Mouse (Mus musculus): ENCODE results near the gene Jarid2.
A peak's percentile ranks its signal among the peaks of the same experiment; 100 is the strongest.

Gene Jarid2

DNA sequence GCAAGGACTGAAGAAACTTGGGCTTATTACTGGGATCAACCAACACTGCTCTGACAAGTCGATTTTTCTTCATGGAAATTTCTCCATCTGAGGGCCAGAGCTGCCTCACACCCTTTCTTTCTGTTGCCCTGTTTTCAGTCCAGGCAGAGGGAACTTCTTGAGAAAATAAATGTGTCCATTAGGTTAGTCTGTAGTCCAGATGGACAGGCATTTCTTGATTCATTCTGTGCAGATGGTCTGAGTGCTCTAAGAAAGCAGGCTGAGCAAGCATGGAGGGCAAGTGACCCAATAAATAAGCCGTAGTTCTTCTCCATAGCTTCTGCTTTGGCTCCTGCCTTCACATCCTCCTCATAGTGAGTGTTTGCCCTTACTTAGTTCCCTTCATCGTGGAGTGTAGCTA is 46.1 kb downstream of the Jarid2 start:
- no peak for DNase-seq (ENCODE audit: low spot score in 2 of 2)

DNA sequence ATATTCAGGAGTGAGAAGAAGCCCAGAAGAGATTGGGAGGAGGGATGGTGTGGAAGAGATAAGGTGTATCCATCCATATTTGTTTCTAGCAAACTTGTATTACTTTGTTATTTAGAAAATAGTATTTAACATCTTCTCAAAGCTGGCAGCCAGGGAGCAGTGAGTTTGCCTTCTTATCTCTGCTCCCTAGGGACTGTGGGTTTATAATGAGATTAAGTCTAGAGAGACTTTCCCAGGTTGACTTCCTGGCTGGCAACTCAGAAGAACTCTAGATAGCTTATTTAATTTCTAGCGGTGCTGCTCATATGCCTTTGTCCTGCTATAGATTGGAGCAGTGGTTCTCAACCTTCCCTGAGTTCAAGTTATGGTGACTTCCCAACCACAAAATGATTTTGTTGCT is 51.2 kb downstream of the Jarid2 start:
- DNase-seq (ENCODE audit: low spot score in 2 of 2) = no peak

DNA sequence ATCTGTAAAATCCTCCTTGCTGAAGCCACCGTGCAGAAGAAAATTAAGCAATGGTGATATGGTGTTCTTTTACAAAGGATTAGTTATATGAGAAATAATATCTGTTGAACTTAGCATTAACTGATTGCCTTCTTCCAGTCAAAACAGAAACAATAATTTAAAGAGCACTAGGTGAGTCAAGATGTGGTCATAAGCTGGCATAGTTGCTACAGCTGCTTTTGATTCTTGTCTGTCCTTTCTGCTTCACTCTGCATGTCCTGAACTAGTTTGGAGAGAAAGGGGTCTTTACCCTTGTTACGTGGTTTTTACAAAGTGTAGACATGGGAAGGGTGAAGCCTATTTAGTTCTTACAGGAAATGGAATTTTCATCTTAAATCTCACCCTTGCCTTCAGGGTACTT is 51.9 kb downstream of the Jarid2 start:
- no peak for DNase-seq (ENCODE audit: low spot score in 2 of 2)

DNA sequence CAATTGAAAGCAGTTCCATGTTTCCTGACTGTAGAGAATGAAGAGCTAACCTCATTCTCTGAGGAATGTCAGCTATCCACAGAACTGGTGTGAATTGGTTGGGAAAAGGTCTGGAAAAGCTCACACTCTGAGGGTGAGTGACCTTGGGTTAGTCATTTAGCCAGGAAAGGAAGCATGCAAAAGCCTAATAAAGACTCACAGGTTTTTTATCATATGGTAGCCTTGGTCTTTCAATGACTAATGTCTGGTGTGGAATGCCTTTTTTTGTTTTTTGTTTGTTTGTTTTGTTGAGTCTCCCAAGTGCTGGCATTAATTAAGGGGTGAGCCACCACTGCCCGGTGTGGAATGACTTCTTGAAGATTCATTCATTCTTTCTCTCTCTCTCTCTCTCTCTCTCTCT is 55.3 kb downstream of the Jarid2 start:
- no peak for DNase-seq (ENCODE audit: low spot score in 2 of 2)

DNA sequence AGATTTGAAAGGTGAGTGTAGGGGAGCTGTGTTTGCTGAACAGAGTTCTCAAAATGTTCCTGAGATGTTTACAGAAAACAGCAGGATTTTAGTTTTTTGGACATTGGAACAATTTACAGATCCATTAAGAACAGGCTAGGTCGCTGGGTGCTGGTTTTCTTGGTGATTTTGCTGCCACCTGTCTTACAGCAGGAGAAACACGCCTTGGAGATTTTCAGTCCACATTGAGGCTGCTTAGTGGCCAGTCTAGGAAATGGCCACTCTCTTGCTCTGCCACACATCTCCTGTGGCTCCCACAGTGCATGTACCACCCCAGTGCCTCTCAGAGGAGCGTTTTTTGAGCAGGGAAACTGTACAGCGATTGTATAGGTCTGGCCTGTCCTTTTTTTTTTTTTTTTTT is 57.0 kb downstream of the Jarid2 start:
- peak in 1 of 2 experiments; percentile 4 for DNase-seq (ENCODE audit: low spot score in 2 of 2)

DNA sequence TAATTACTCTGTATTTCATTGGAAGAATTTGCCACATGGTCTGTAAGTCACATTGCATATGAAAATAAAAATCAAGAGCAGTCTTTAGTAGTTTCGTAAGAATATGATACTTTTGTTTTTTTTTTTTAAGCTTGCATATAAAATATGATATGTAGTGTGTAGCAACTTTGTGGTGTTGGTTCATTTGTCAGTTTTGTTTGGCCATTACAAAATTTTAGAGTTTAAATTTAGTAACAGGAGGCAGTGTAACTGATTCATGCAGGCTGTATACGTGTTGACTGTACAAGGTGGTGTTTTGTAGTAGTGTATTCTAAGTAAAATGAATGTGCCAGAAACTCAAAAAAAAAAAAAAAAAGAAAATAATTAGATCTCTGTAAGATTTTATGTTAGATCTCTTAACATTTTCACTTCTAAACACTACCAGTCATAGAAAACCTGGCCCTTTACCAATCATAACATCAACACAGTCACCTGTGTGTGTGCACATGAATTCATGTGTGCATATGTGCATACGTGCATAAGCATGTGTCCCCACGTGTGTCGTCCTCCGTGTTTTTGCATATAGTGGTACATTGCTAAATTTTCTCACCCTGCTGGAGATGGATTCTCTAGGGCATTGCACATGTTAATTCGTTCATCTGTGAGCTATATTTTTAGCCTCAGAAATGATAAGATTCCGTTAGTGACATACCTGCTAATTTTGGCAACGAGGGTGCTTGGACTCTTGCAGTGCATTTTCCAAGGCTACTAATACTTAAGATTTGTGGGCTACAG is 59.3 kb downstream of the Jarid2 start:
- DNase-seq (ENCODE audit: low spot score in 2 of 2) = no peak

DNA sequence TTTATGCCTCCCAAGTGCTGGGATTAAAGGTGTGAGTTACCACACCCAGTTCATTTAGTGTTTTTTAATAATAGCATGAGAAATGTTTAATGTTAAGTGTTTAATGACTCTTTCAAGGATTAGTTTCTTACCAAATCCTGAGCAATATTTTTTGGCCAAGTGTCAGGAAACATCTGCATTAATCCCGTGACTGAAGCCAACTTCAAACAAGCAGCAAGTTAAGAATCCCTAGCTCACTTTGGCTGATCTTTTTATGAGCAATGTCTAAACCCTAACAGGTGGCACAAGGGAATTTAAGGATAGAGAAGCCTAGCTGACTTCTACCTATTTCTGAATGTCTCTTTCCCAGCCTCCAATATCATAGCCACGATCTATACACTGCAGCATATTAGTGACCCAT is 60.7 kb downstream of the Jarid2 start:
- no peak for DNase-seq (ENCODE audit: low spot score in 2 of 2)

DNA sequence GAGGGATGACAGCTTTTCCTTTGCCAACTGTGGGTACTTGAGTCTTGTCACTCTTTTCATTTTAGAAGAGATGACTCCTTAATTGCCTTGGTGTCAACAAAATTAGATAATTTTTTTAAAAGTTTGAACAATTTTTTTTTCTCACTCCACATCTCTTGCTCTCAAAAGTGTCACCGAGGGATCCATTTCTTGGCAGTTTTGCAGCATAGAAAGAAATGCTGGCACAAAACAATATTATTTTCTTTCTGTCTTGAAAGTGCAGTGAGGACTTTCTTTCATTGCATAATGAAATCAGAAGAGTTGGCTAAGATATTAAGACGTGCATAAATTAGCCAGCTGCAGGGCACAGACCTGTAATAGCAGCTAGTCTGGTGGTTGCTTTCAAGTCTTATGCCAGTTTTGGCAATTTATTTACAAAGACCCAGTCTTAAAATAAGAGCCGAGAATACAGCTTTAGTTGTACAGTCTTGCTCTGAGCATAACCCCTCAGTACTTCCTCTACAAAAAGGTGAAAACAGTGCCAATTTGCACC is 63.2 kb downstream of the Jarid2 start:
- no peak for DNase-seq (ENCODE audit: low spot score in 2 of 2)

DNA sequence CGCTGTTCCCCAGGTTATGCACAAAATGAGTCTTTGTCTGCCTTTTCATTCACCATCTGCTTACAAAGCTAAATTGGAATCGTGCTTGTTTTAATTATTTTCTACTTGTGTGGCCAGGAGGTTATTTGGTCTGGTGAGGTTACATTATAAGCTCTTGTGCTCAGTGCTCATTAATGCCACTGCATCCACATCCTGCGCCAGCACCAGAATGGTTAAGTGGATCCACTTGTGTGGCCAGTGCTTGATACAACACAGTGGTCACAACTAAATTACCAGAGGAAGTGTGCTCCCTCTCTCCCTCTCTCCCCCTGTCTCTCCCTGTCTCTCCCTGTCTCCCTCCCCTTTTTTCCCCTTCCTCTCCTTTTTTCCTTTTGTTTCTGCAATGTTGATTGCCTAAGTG is 66.6 kb downstream of the Jarid2 start:
- DNase-seq (ENCODE audit: low spot score in 2 of 2) = no peak

DNA sequence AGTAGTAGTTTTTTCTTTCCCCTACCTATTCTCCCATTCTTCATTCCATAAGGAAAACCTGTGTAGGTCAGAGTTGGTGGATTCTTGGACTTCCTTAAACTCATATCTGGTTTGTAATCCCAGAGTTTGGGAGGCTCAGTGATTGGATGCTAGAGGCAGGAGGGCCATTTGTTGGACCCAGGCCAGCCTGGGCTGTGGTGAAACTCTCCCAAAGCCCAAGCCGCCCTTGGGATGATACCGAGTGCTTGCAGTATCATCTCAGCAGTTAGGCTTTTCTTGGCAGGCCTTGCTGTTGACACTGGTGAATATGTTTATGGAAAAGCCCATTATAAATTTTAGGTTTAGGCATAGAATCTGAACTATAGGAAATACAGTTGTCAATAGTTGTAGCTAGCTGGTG is 67.5 kb downstream of the Jarid2 start:
- DNase-seq (ENCODE audit: low spot score in 2 of 2) = no peak

DNA sequence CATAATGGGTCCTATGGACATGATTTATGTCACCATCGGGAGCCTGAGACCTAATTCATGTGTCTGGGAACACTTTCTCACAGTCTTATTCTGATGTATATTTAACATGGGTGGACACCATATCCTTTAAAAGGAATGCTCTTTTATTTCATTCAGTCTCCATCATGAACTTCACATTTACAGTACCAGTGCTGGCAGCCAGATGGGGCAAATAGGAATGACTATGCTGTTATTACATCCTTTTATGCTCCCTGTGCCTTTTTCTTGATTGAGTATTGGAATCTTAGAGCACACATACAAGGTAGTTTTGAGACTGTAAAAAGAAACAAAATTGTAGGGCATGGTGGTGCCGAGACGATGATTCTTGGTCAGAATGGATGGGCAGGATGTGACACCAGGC is 69.0 kb downstream of the Jarid2 start:
- no peak for DNase-seq (ENCODE audit: low spot score in 2 of 2)

DNA sequence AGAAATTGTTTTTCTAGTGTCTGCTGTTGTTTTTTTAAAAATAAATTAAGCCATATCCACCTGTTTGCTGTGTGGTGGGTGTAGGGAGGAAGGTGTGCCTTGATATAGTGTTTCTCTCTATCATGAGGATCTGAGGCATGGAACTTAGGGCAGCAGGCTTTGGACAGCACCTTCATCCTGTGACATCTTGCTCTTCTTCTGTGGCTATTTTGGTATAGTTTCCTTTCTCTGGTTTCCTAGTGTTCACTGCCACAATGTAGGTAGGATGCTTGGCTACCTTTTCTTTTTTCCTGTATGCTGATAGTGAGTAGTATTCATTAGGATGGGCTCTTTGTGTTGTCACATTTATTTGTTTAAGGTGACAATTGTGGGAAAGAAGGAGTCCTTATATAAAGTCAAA is 69.9 kb downstream of the Jarid2 start:
- no peak for DNase-seq (ENCODE audit: low spot score in 2 of 2)

DNA sequence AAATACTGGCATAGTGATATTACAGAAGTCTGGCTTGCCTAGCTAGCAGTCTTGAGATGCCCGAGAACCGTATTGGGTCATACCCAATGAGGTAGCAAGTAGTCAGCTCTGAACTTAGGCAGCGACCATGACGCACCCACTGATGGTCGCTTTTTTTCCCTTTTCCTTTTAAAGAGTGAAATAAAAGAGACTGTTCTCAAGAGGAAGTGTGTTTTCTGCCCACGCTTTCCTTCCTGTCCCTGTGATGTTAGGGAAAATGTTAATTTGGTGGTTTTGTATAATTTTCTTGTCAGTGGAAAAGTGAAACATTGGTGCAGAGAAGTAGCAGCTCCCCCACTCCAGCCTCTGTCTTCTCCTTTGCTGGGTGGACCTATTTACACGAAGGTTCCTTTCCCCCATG is 70.8 kb downstream of the Jarid2 start:
- no peak for DNase-seq (ENCODE audit: low spot score in 2 of 2)

DNA sequence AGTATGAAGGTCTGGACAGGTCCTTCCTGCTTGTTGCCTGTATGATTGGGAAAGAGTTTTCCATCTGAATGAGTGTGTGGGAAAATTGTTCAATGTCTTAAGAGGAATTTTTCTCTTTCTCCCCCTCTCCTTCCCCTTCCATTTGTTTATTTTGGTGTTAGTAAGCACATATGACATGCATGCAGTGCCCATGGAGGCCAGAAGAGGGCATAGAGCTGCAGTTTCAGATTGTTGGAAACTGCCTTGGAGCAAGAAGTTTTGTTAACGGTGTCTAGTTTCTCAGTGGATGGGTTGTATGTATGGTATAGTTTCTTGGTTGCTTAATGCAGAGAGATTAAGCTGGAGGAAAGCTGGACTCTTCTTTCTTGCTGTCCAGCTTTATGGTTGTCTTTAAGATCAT is 75.6 kb downstream of the Jarid2 start:
- peak in 1 of 2 experiments; percentile 26 for DNase-seq (ENCODE audit: low spot score in 2 of 2)

DNA sequence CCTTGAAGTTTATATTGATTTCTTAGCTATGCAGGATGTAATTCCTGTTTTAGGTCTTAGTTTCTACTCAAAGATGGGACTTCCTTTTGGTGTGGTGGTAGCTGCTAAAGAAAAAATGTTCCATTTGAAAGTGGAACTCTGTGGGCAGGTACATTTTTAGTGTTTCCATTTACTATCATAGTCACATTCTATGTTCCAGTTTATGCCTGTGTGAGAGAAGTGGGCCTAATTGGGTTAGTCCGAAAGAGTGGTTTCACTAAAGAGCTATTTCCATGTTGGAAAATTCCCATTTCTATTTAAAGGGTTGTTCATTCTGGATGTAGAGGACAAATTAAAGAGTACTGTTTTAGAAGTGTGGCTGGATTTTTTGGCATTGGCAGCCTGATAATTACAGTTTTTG is 79.0 kb downstream of the Jarid2 start:
- no peak for DNase-seq (ENCODE audit: low spot score in 2 of 2)

DNA sequence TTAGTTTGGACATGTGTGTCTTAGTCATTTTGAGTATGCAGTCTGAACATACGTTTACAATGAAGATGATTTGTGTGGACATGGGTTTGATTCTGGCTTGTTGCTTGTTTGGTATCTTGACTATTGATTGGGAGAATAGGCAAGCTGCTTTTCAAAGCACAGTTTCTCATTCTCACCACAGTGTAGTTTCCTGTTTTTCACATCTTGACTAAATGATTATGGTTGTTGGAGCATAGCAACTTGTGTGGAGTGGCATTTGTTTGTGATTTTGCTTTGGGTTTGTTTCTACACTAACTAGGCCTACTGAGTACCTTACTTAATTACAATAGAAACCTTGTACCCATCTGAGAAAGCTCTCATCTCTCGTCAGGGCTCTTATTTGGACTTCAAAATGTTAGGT is 81.7 kb downstream of the Jarid2 start:
- DNase-seq (ENCODE audit: low spot score in 2 of 2) = no peak

DNA sequence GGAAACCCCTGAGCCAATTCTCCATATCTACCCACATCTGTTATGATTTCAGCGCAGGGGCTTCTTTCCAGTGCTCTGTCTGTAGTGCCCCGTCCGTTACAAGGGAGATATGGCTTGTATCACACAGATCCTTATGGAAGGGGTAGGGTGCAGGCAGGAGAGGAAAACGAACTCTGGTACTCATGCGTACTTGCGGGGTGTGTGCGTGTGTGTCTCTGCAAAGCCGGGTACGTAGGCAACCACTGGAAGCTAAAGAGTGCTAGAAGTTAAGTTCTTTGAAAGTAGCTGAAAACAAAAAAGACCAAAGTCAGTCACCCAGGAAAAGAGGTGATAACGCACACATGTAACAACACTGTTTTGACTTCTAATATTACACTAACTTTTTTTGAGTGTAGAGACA is 82.3 kb downstream of the Jarid2 start:
- DNase-seq (ENCODE audit: low spot score in 2 of 2) = no peak

DNA sequence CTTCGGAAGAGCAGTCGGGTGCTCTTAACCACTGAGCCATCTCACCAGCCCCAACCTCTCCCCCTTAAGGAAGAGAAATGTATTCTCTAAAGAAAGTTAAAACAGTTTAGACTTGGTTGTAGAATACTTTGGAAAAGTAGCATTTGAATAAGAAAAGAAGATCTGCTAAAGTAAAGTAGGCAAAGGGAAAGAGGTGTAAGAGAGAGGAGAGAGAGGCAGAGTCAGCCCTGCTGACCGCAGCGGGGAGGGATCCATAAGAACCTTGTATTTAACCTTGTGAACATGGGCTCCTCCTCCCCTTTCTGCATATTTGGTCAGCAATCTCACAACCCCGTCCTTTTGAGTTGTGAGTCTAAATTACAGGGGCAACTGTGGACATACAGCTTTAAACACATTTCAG is 83.1 kb downstream of the Jarid2 start:
- no peak for DNase-seq (ENCODE audit: low spot score in 2 of 2)

DNA sequence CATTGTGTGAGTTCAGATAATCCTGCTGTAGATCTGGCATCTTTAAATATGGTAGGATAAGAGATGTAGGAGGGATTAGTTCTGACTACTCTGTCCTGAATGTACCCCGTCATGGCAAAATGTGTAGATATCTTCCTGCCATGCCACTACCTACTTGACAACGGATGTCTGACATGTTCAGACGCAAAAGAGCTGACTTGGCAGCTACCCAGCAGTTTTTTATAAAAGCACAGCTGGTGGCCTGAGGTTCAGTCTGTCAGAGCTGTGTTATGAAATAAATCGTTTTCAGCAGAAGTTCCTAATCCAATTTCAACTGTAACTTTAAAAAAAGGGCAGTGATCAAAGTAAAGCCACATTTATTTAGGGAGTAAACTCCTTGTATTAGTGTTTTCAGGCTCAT is 90.1 kb downstream of the Jarid2 start:
- DNase-seq (ENCODE audit: low spot score in 2 of 2) = no peak

DNA sequence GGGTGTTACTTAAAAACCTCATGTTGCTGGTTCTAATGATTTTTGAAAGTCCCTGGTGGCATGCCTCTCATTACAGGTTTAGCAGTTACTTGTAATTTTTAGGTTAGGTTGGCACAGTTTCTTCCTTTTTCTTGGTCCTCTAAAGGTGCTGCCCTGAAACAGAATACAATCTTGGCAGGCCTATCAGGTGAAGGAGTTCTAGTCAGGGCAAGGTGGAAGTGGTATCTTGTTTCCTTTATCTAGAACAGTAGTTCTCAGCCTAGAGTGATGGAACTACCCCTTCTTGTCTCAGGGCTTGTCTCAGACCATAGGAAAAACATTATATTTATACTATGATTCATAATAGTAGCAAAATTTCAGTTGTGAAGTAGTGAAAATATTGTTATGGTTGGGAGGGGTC is 93.3 kb downstream of the Jarid2 start:
- DNase-seq (ENCODE audit: low spot score in 2 of 2) = no peak

DNA sequence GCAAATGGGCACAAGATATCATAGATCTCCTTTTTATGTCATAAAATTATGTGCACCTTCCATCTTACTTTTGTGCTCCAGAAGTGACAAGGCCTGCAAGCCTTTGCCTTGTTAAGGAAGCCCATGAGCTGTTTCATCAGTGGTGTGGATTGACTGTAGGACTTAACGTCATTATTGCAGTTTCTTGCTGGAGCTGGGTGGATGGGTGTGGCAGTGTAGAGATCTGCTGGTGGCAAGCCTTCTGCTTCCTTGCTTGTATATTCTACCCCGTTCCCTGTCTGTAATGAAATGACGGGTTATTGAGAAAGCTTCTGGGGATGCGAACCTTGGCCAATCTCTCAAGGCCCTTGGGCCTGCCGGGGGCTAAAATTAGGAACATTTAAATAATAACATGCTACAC is 99.6 kb downstream of the Jarid2 start:
- no peak for DNase-seq (ENCODE audit: low spot score in 2 of 2)

DNA sequence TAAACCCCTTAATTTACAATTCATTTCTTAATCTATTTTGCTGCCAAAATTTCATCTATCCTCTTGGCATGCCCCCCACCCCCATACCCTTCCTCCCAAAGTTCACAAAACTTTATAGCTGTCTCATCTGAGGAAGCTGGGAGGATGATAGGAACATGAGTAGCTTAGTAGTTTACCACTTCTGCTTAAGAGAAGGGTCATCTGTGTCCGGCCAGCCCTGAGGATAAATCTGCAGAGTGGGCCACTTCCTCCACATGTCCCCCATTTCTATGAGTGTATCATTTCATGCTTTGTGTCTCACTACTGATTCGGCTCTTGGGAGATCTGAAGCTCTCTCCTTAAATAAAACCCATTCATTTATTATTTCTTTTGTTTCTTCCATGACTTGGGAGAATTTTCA is 102.8 kb downstream of the Jarid2 start:
- DNase-seq (ENCODE audit: low spot score in 2 of 2) = no peak

DNA sequence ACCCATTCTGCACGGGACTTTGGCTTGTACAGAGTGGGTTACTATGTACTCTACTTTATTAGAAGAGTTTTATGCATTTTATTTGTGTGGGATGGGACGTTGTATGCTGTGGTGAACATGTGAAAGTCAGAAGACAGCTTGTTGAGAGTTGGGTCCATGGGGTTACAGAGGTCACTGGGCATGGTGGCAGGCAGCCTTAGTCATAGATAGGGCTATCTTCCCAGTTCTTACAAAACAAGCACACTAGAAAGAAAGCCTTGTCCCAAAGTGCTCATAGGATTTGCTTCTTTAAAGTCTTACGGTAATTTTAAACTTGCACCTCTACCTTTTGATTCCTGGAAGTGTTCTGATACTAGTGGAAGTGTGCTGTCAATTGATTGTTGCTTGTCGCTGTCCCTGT is 103.6 kb downstream of the Jarid2 start:
- DNase-seq (ENCODE audit: low spot score in 2 of 2) = no peak

DNA sequence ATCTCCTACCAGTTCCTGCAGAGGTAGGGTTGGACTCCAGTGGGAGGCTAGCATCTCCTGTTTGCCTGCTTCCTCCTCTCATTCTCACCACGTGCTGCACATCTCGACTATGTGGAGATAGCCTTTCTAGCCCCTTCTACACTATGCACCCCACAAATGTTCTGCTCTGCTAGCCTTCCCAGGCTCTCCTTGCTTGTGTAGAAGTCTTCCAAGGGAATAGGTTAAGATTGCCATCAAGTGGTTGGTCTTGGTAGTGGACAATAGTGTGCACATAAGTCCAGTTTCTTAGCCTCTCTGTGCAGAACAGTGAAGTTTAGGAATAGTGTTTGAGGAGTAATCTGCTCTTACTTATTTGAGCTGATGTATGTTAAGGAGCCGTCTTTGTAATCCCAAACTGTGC is 104.1 kb downstream of the Jarid2 start:
- DNase-seq (ENCODE audit: low spot score in 2 of 2) = no peak
